Mouse (Mus musculus) forebrain, embryonic 10.5 days (tissue): ENCODE results near the gene Olfr319. TPM values are rescaled to one million over a fixed set of nuclear protein-coding genes. Genes with fewer than 3 reads are reported as not detected.
"Not testable (repeated sequence)": the region's sequence is repeated elsewhere in the genome, so short reads cannot be mapped to it uniquely, and the experiment has no call there.

ENCODE experiments used
- DNase-seq: peaks from one replicate; pipeline ENCODE4 v3.0.0-alpha.2; 2017; ENCODE audit warnings: low spot score; ENCODE audit errors: extremely low spot score
- H3K27ac ChIP-seq: fragments of 300-500 bp; sonication (generic); 2 replicates; pipeline ENCODE4 v1.5.1; 2016; ENCODE audit warnings: mild to moderate bottlenecking
- H3K27me3 ChIP-seq: fragments of 300-500 bp; sonication (generic); 2 replicates; pipeline ENCODE4 v1.6.1; 2016; ENCODE audit warnings: mild to moderate bottlenecking; ENCODE audit not compliant: poor library complexity, severe bottlenecking
- H3K36me3 ChIP-seq: fragments of 300-500 bp; sonication (generic); replicated peaks from 2 replicates; pipeline ENCODE4 v1.6.1; 2016; ENCODE audit warnings: mild to moderate bottlenecking, moderate library complexity
- H3K4me1 ChIP-seq: fragments of 300-500 bp; sonication (generic); 2 replicates; pipeline ENCODE4 v1.6.1; 2016
- H3K4me3 ChIP-seq: fragments of 300-500 bp; sonication (generic); 2 replicates; pipeline ENCODE4 v1.5.1; 2016; ENCODE audit warnings: mild to moderate bottlenecking, moderate library complexity
- H3K9me3 ChIP-seq: fragments of 300-500 bp; sonication (generic); 2 replicates; pipeline ENCODE4 v1.6.1; 2016; ENCODE audit warnings: mild to moderate bottlenecking, moderate library complexity
- WGBS: fragments of 180-500 bp; shearing (Covaris S2); methylation state at CpG from one replicate; pipeline ENCODE4 v1.1.7; 2016; 5-methylcytosine and 5-hydroxymethylcytosine counted together
- polyA plus RNA-seq: library from polyadenylated mRNA; unstranded; fragments of >200 nt; fragmentation: Nextera tagmentation; extraction: Ambion mirVana; gene quantifications from 2 replicates; pipeline ENCODE4 v1.2.1, GENCODE M21; 2016

Gene Olfr319
- polyA plus RNA-seq, 1 experiment from 2014 or later = not detected

GRCm38 (mm10) chr11:58751096-58751495 lies 52.1 kb downstream of the Olfr319 start:
- H3K4me3 ChIP-seq, H3K9me3 ChIP-seq, DNase-seq, H3K36me3 ChIP-seq, H3K4me1 ChIP-seq, H3K27ac ChIP-seq, H3K27me3 ChIP-seq: not testable (repeated sequence)
- 78% methylated on average over 18 of the region's 18 CpGs for WGBS

- H3K9me3 ChIP-seq = no peaks in the 10 kb centered on the region
- no peaks in the 10 kb centered on the region for H3K4me1 ChIP-seq
- H3K36me3 ChIP-seq = no peaks in the 10 kb centered on the region
- no peak for DNase-seq
- no peak within 1 kb of the TSS for H3K4me3 ChIP-seq
- H3K27ac ChIP-seq = no peak within 1 kb of the TSS
- no peaks in the 10 kb centered on the region for H3K27me3 ChIP-seq
- WGBS = 97% methylated on average over 2 of the region's 2 CpGs
Observed at GRCm38 (mm10) chr11:58752434-58752833, 53.5 kb downstream of the Olfr319 start, which contains the start of gene Olfr316. Olfr316 (plus strand) TSS chr11:58752734.

Other genes starting within 250 kb of the Olfr319 start
- not detected in 2 replicates for gene Lypd9, start 246.2 kb upstream of the Olfr319 start, polyA plus RNA-seq
- not detected in 2 replicates for gene Olfr30, start 236.9 kb upstream of the Olfr319 start, polyA plus RNA-seq
- not detected in 2 replicates for gene Olfr332, start 206.6 kb upstream of the Olfr319 start, polyA plus RNA-seq
- gene Olfr331, start 196.6 kb upstream of the Olfr319 start, polyA plus RNA-seq = not detected in 2 replicates
- not detected in 2 replicates for gene Olfr330, start 164.3 kb upstream of the Olfr319 start, polyA plus RNA-seq
- gene Olfr329-ps, start 152.7 kb upstream of the Olfr319 start, polyA plus RNA-seq = not detected in 2 replicates
- gene Olfr328, start 143.5 kb upstream of the Olfr319 start, polyA plus RNA-seq = not detected in 2 replicates
- gene Olfr224, start 128.6 kb upstream of the Olfr319 start, polyA plus RNA-seq = not detected in 2 replicates
- not detected in 2 replicates for gene Olfr325, start 121.4 kb upstream of the Olfr319 start, polyA plus RNA-seq
- gene Olfr324, start 104.0 kb upstream of the Olfr319 start, polyA plus RNA-seq = not detected in 2 replicates
- not detected in 2 replicates for gene 2210407C18Rik, start 83.1 kb upstream of the Olfr319 start, polyA plus RNA-seq
- gene Olfr323, start 68.7 kb upstream of the Olfr319 start, polyA plus RNA-seq = not detected in 2 replicates
- gene Trim58, start 58.7 kb upstream of the Olfr319 start, polyA plus RNA-seq = 0.33 and 0.35 TPM in 2 replicates
- gene Olfr322, start 40.4 kb upstream of the Olfr319 start, polyA plus RNA-seq = not detected in 2 replicates
- not detected in 2 replicates for gene Olfr320, start 18.1 kb upstream of the Olfr319 start, polyA plus RNA-seq
- not detected in 2 replicates for gene Olfr318, start 24.9 kb downstream of the Olfr319 start, polyA plus RNA-seq
- gene Olfr317, start 40.0 kb downstream of the Olfr319 start, polyA plus RNA-seq = not detected in 2 replicates
- gene Olfr316, start 53.6 kb downstream of the Olfr319 start, polyA plus RNA-seq = not detected in 2 replicates
- not detected in 2 replicates for gene Olfr315, start 74.0 kb downstream of the Olfr319 start, polyA plus RNA-seq
- gene Olfr314, start 83.8 kb downstream of the Olfr319 start, polyA plus RNA-seq = not detected in 2 replicates
- 1.0 and 1.9 TPM in 2 replicates for gene Fam183b, start 102.8 kb downstream of the Olfr319 start, polyA plus RNA-seq
- not detected in 2 replicates for gene Olfr313, start 115.8 kb downstream of the Olfr319 start, polyA plus RNA-seq
- gene Olfr312, start 130.1 kb downstream of the Olfr319 start, polyA plus RNA-seq = not detected in 2 replicates
- gene Olfr311, start 140.1 kb downstream of the Olfr319 start, polyA plus RNA-seq = not detected in 2 replicates
- 8.9 and 9.3 TPM in 2 replicates for gene Gm12258, start 148.0 kb downstream of the Olfr319 start, polyA plus RNA-seq
- gene 2810021J22Rik, start 168.1 kb downstream of the Olfr319 start, polyA plus RNA-seq = 9.3 and 9.4 TPM in 2 replicates
- gene Zfp39, start 205.1 kb downstream of the Olfr319 start, polyA plus RNA-seq = 5.8 and 6.4 TPM in 2 replicates
- gene Btnl10, start 218.7 kb downstream of the Olfr319 start, polyA plus RNA-seq = 0.05 TPM in 1 of 2 replicates, not detected in the other
- gene Rnf187, start 239.8 kb downstream of the Olfr319 start, polyA plus RNA-seq = 265 and 273 TPM in 2 replicates
- gene Hist3h2ba, start 249.8 kb downstream of the Olfr319 start, polyA plus RNA-seq = 22.7 and 36.5 TPM in 2 replicates